Mouse (Mus musculus) megakaryocyte, embryonic 14.5 days (primary cell): Measurements from ENCODE around the gene Dtx2. TPM values are rescaled to one million over a fixed set of nuclear protein-coding genes. Genes with fewer than 3 reads are reported as not detected.
A peak's percentile ranks its signal among the peaks of the same experiment; 100 is the strongest.

ENCODE experiments used
- H3K27me3 ChIP-seq: replicated peaks from 2 replicates; pipeline ENCODE3; 2012; ENCODE audit warnings: inconsistent platforms
- H3K36me3 ChIP-seq: replicated peaks from 2 replicates; pipeline ENCODE3; 2012; ENCODE audit warnings: low read length, inconsistent platforms, mixed read lengths
- H3K4me1 ChIP-seq: 2 replicates; pipeline ENCODE4 v1.6.1; 2012; ENCODE audit warnings: inconsistent platforms
- H3K4me3 ChIP-seq: replicated peaks from 2 replicates; pipeline ENCODE3; 2012; ENCODE audit warnings: moderate library complexity, mild to moderate bottlenecking, inconsistent platforms
- H3K9me3 ChIP-seq: 2 replicates; pipeline ENCODE4 v1.6.1; 2012; ENCODE audit warnings: inconsistent platforms
- FLI1 ChIP-seq: IDR thresholded peaks from 2 replicates; pipeline ENCODE4 v1.6.1; 2012; ENCODE audit warnings: low read length, inconsistent platforms, mixed read lengths
- GATA1 ChIP-seq: IDR thresholded peaks from 3 replicates; pipeline ENCODE4 v1.6.1; 2012; ENCODE audit warnings: mixed read lengths, low read length, inconsistent platforms, borderline replicate concordance
- polyA plus RNA-seq: library from polyadenylated mRNA; stranded (reverse); fragments of >175 nt; gene quantifications from 2 replicates; pipeline ENCODE4 v1.2.3, GENCODE M21; 2012; ENCODE audit warnings: low replicate concordance; ENCODE audit not compliant: insufficient read depth

Gene Dtx2
- polyA plus RNA-seq, 1 experiment = 23.7 TPM

DNA sequence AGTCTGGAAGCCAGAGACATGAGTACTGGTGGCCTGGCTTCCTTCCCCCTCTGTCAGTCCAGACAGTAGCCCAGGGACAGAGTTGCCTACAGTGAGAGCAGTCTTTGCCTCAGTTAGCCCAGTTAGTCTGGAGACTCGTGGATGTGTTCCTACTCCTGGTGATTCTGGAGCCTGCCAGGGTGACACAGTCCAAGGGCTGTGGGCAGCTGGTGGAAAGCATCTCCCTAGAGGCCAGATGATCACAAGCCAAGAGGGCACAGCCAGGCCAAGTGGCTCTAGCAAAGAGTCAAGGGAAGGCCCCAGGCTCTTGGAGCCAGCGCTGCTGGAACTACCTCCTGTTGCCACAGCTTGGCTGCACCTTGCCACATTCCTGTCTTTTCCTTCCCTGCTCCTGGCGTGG is 31.1 kb downstream of the Dtx2 start:
- H3K4me1 ChIP-seq = peaks cover 63% of the 10 kb centered on the region

DNA sequence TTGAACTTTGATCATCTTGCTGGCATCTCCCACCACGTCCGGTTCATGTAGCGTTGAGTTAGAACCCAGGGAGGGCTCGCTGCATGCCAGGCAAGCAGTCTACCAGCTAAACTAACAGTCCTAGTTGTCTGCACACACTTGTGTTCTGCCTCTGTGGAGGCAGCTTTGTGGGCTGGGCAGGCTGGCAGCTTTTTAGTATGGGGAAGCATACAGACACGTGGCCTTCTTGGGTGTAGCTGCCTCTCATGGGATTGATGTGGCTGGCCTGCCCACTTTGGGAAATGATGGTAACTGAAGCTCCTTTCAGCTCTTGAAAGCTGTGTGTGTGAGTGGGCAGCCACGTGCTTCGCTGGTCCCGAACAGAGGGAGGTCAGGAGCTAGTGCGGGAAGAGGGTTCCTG is 32.3 kb downstream of the Dtx2 start:
- Histone ChIP-seq H3K4me3 (no peak overlapping the region), H3K36me3 (peaks cover 93% of the 10 kb centered on the region), H3K9me3 (no peaks in the 10 kb centered on the region), H3K27me3 (peaks cover 2% of the 10 kb centered on the region), H3K4me1 (peaks cover 52% of the 10 kb centered on the region)
- no peak for TF ChIP-seq GATA1
- no peak for TF ChIP-seq FLI1

More for the DNA sequence above, 31.1 kb downstream of the Dtx2 start:
- TF ChIP-seq FLI1 (no peak), GATA1 (no peak)
- peaks cover 92% of the 10 kb centered on the region for H3K36me3 ChIP-seq
- H3K27me3 ChIP-seq = peaks cover 2% of the 10 kb centered on the region
- no peaks in the 10 kb centered on the region for H3K9me3 ChIP-seq
- no peak overlapping the region for H3K4me3 ChIP-seq

DNA sequence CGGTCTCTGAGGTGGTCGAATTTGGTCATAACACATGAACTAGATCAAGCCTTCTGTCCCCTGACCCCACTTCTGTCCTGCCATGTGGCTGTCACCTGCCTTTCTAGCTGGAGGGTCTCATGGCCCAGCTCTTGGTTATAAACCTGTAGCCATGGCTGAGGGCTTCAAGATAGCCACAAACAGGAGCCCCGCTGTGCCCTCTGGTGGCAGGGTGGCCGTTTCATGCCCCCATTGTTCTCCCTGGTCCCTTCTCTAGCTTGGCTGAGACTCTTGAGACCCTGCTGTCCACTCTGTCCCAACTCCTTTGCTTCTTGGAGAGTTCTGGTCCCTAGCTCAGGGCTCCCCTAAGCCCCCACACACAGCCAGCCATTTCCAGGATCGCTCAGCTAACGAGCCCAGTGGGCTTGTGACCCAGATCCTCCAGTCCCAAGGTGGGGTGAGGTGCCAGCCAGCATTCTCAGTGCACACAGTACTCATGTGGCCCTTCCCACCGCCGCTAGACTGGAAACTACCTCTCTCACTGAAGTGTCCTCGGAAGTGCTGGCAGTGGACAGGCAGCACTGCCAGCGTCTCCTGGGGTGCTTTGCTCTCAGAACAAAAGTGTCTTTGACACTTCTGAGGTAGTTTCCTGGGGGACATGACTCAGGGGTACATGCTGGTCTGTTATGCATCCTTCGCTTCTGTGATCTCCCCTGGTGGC is 33.2 kb downstream of the Dtx2 start:
- Histone ChIP-seq H3K4me3 (no peak overlapping the region), H3K36me3 (peaks cover 95% of the 10 kb centered on the region), H3K4me1 (peaks cover 46% of the 10 kb centered on the region), H3K27me3 (peaks cover 2% of the 10 kb centered on the region), H3K9me3 (no peaks in the 10 kb centered on the region)
- no peak for TF ChIP-seq GATA1
- no peak for TF ChIP-seq FLI1

DNA sequence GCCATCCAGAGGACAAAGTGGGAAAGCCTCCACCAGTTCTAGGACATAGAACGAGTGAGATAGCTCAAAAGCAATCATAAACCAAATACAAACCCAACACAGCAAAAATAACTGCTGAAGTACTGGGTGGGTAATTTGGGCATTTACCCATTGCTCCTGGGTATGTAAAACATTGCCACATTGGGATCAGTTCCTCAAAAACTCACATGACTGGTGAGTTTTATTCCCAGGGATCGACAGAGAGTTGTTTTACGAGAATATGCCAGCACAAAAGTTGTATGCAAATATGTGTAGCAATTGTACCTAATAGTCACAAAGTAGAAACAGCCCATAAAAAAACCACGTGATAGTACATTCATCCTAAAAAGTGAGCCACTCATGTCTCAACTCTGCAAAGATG is 40.3 kb downstream of the Dtx2 start:
- Histone ChIP-seq H3K9me3 (peaks cover 7% of the 10 kb centered on the region), H3K36me3 (peaks cover 32% of the 10 kb centered on the region), H3K4me1 (peaks cover 21% of the 10 kb centered on the region), H3K27me3 (peaks cover 21% of the 10 kb centered on the region), H3K4me3 (no peak overlapping the region)
- no peak for TF ChIP-seq FLI1

DNA sequence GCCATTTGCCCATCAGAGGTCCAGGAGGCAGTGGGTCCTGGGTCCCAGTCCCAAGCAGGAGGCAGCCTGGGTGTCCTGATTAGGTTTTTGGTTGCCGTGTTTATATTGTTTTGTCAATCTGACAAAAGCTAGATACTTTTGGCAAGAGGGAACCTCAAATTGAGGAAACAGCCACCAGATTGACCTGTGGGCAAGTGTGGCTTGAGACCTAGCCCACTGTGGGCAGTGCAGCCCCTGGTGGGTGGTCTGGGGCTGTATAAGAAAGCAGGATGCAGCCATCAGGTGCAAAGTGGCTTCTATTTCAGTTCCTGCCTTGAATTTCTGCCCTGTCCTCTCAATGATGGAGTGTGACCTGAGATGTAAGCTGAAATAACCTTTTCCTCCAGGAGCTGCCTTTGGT is 40.7 kb downstream of the Dtx2 start:
- Histone ChIP-seq H3K9me3 (peaks cover 7% of the 10 kb centered on the region), H3K27me3 (peaks cover 21% of the 10 kb centered on the region), H3K36me3 (peaks cover 28% of the 10 kb centered on the region), H3K4me3 (no peak overlapping the region), H3K4me1 (peaks cover 22% of the 10 kb centered on the region)
- TF ChIP-seq FLI1 = no peak
- no peak for TF ChIP-seq GATA1

DNA sequence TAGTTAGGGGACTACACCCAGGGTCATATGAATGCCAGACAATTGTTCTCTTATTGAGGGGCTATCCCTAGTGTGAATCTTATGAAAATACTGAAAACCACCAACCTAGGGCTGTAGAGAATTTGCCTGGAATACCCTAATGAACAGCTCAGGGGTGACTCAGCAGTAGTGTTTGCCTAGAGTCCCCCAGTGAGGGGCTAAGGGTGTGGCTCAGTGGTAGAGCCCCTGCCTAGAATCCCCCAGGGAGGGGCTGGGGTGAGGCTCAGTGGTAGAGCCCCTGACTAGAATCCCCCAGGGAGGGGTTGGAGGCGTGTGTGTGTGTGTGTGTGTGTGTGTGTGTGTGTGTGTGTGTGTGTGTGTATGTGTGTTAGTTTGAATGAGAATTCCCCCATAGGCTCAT is 42.1 kb downstream of the Dtx2 start:
- Histone ChIP-seq H3K27me3 (peaks cover 21% of the 10 kb centered on the region), H3K36me3 (peaks cover 14% of the 10 kb centered on the region), H3K9me3 (peaks cover 7% of the 10 kb centered on the region), H3K4me1 (peaks cover 33% of the 10 kb centered on the region), H3K4me3 (no peak overlapping the region)
- no peak for TF ChIP-seq GATA1
- TF ChIP-seq FLI1 = no peak

DNA sequence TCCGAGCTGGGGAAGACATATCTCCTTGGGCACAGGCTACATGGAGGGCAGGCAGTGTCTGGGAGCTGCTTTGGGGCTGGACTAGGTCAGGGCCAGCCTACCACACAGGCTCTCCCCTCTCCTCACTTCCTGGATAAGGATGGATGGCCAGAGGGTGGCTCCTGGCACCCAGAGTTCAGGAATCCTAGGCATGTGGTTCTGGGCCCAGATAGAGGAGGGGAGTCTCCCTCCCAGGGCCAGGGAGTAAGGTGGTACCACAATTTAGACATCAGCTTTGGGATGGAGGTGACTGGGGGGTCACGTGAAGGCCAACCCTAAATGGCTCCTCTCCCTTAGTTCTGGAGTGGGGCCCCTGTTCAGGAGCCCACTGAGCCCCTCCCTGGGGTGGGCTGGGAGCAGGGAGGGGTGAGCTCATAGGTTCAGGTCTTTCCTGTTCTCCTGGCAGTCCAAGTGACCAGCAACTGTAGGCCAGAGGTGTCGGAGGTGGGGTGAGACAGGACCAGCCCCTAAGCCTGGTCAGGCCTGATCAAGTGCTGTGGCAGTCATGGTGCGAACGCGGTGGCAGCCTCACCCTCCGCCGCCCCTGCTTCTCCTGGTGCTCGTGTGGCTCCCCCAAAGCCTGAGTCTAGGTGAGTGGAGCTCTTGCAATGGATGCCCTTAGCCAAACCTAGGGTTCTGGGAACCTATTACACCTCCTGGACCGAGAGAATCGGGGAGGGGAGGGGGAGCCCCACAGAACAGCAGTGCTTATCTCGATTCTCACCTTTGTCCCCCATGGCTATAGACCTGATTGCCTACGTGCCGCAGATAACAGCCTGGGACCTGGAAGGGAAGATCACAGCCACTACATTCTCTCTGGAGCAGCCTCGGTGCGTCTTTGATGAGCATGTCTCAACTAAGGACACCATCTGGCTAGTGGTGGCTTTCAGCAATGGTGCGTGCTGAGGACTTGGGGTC is 43.9 kb downstream of the Dtx2 start, which contains the start of gene Upk3b:
TSS of gene Upk3b (plus strand) at position 239 of the 957 bp plus-strand sequence.
- Histone ChIP-seq H3K27me3 (peaks cover 32% of the 10 kb centered on the region), H3K4me1 (peaks cover 33% of the 10 kb centered on the region)
- TF ChIP-seq GATA1 = no peak
- no peak for TF ChIP-seq FLI1

DNA sequence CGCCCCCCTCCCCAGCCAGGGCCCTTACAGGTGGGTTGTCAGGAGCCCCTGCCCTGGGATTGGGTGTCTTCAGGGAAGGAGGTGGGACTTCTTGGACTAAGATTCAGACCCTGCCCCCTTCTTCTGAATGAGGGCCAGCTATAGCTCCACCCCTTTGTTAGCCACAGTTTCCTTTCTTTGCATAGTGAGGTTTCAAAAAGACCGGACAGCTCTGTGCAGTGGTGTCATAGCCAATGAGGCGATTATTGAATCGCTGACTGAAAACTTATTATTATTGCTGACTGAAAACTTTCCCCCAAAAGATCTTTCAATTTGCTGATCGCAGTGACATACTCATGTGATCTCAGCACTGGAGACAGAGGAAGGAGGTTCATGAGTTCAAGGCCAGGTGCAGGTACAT is 45.6 kb downstream of the Dtx2 start:
- peaks cover 36% of the 10 kb centered on the region for H3K4me1 ChIP-seq
- peaks cover 41% of the 10 kb centered on the region for H3K27me3 ChIP-seq
- peaks cover 7% of the 10 kb centered on the region for H3K9me3 ChIP-seq
- peak overlapping the region; percentile 86 for H3K4me3 ChIP-seq
- TF ChIP-seq FLI1 (no peak), GATA1 (no peak)
- no peaks in the 10 kb centered on the region for H3K36me3 ChIP-seq

More for the DNA sequence above, 43.9 kb downstream of the Dtx2 start, which contains the start of gene Upk3b:
- Histone ChIP-seq H3K9me3 (peaks cover 7% of the 10 kb centered on the region), H3K4me3 (peak within 1 kb of the TSS; percentile 15), H3K36me3 (no peaks in the 10 kb centered on the region)

DNA sequence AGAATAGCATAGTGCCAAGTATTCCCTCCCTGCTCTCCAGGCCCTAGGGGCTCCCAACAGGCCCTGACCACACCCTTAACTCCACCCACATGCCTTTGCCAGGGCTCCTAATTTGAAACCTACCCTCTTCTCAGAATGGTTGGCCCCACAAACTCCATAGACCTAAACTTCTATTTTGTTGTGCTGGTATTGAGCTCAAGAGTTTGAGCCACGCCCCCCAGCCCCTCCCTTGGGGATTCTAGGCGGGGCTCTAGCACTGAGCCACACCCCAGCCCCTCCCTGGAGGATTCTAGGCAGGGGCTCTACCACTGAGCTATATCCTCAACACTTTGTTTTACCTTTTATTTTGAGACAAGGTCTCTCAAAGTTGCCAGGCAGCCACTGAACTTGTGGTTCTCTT is 46.7 kb downstream of the Dtx2 start:
- no peak for TF ChIP-seq FLI1
- TF ChIP-seq GATA1 = no peak
- Histone ChIP-seq H3K27me3 (peaks cover 39% of the 10 kb centered on the region), H3K36me3 (no peaks in the 10 kb centered on the region), H3K4me1 (peaks cover 42% of the 10 kb centered on the region), H3K9me3 (peaks cover 7% of the 10 kb centered on the region), H3K4me3 (no peak overlapping the region)

DNA sequence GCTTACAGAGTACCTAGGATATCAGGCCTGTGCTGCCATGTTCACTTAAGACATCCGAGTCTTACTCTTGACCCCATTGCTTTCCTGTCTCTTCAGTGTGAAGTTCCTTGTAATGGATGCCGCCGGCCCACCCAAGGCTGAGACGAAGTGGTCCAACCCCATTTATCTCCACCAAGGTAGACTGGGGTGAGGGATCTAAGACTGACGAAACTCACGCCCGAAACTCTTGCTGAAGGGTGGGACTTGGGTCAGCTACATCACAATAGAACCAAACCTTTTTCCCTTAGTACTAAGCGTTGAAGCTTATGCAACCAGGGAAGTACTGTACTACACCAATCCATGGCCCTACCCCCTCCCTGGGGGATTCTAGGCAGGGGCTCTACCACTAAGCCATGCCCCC is 47.1 kb downstream of the Dtx2 start:
- no peak for TF ChIP-seq GATA1
- no peak for TF ChIP-seq FLI1

More for the DNA sequence above, 47.1 kb downstream of the Dtx2 start:
- Histone ChIP-seq H3K9me3 (peaks cover 7% of the 10 kb centered on the region), H3K27me3 (peaks cover 40% of the 10 kb centered on the region), H3K36me3 (no peaks in the 10 kb centered on the region), H3K4me1 (peaks cover 42% of the 10 kb centered on the region), H3K4me3 (no peak overlapping the region)
